Mouse (Mus musculus) adrenal gland, postnatal 25 days (tissue): ENCODE measurements around the gene Klk8. TPM values are rescaled to one million over a fixed set of nuclear protein-coding genes. Genes with fewer than 3 reads are reported as not detected.

Experiments
- DNase-seq: peaks from one replicate; pipeline ENCODE4 v3.0.0; 2021; ENCODE audit warnings: mixed read lengths
- long read RNA-seq: library from polyadenylated mRNA; stranded (forward); transcript quantifications from one replicate; pipeline ENCODE4 v2.0.0, GENCODE M21; 2021
- total RNA-seq: library from RNA; stranded (reverse); gene quantifications from 2 replicates; pipeline ENCODE4 v1.2.3, GENCODE M21; 2021

The Klk8 gene
- 2.7 and 3.5 TPM in 2 replicates for total RNA-seq
- long read RNA-seq: 0 reads

- no peak for DNase-seq
Measured at GRCm38 (mm10) chr7:43797333-43797769, at the start of gene Klk8. Gene Klk8, plus strand, starts transcription at chr7:43797577.

- no peak for DNase-seq
Measured at GRCm38 (mm10) chr7:43747788-43748187, 49.6 kb upstream of the Klk8 start.

- no peak for DNase-seq
Measured at GRCm38 (mm10) chr7:43752806-43753205, 44.6 kb upstream of the Klk8 start.

GRCm38 (mm10) chr7:43766484-43766883 lies 30.9 kb upstream of the Klk8 start:
- DNase-seq: no peak

- no peak for DNase-seq
Measured at GRCm38 (mm10) chr7:43768597-43768996, 28.8 kb upstream of the Klk8 start, which contains the start of gene Klk12. Gene Klk12, plus strand, starts transcription at chr7:43768897.

GRCm38 (mm10) chr7:43769636-43770035 lies 27.7 kb upstream of the Klk8 start:
- DNase-seq: no peak

GRCm38 (mm10) chr7:43770701-43771100 lies 26.7 kb upstream of the Klk8 start:
- no peak for DNase-seq

GRCm38 (mm10) chr7:43771916-43772315 lies 25.5 kb upstream of the Klk8 start:
- no peak for DNase-seq

- DNase-seq: no peak
Measured at GRCm38 (mm10) chr7:43772901-43773300, 24.5 kb upstream of the Klk8 start.

- no peak for DNase-seq
Measured at GRCm38 (mm10) chr7:43774364-43774763, 23.0 kb upstream of the Klk8 start, which contains the start of gene Klk11. Gene Klk11, plus strand, starts transcription at chr7:43774604.

- no peak for DNase-seq
Measured at GRCm38 (mm10) chr7:43774802-43775201, 22.6 kb upstream of the Klk8 start.

GRCm38 (mm10) chr7:43775311-43776057 lies 21.9 kb upstream of the Klk8 start:
- no peak for DNase-seq

- no peak for DNase-seq
Measured at GRCm38 (mm10) chr7:43776506-43776905, 20.9 kb upstream of the Klk8 start.

- no peak for DNase-seq
Measured at GRCm38 (mm10) chr7:43777423-43777822, 20.0 kb upstream of the Klk8 start.

GRCm38 (mm10) chr7:43778176-43778970 lies 19.0 kb upstream of the Klk8 start:
- DNase-seq: no peak

GRCm38 (mm10) chr7:43780241-43780640 lies 17.1 kb upstream of the Klk8 start:
- no peak for DNase-seq

- DNase-seq: no peak
Measured at GRCm38 (mm10) chr7:43780746-43781145, 16.6 kb upstream of the Klk8 start, which contains the start of gene Klk10. Gene Klk10, plus strand, starts transcription at chr7:43781035.

- DNase-seq: no peak
Measured at GRCm38 (mm10) chr7:43781541-43781940, 15.8 kb upstream of the Klk8 start.

GRCm38 (mm10) chr7:43782275-43783265 lies 14.8 kb upstream of the Klk8 start:
- peak; percentile 78 for DNase-seq

GRCm38 (mm10) chr7:43785286-43785685 lies 12.1 kb upstream of the Klk8 start:
- DNase-seq: peak; percentile 37

- DNase-seq: no peak
Measured at GRCm38 (mm10) chr7:43788096-43788495, 9.3 kb upstream of the Klk8 start.

GRCm38 (mm10) chr7:43789295-43789694 lies 8.1 kb upstream of the Klk8 start:
- DNase-seq: no peak
